Mouse (Mus musculus) midbrain, postnatal 0 days (tissue): ENCODE measurements around the gene Fmod. TPM values are rescaled to one million over a fixed set of nuclear protein-coding genes. Genes with fewer than 3 reads are reported as not detected.

Experiments
- ATAC-seq: fragments of 200-750 bp; cut with Nextera tagmentation; 2 replicates; pipeline ENCODE4 v1.8.0; 2017; ENCODE audit warnings: moderate number of reproducible peaks, mild to moderate bottlenecking, moderate TSS enrichment, moderate library complexity; ENCODE audit not compliant: low FRiP score
- DNase-seq: peaks from one replicate; pipeline ENCODE4 v3.0.0-alpha.2; 2015; ENCODE audit warnings: low spot score
- H3K27ac ChIP-seq: fragments of 300-500 bp; sonication (generic); 2 replicates; pipeline ENCODE4 v1.5.1; 2014; ENCODE audit warnings: low read depth, mild to moderate bottlenecking, low read length, mixed read lengths
- H3K27me3 ChIP-seq: fragments of 300-500 bp; sonication (generic); 2 replicates; pipeline ENCODE4 v1.6.1; 2014; ENCODE audit warnings: low read length, control low read depth, mixed read lengths; ENCODE audit not compliant: insufficient read depth
- H3K36me3 ChIP-seq: fragments of 300-500 bp; sonication (generic); 2 replicates; pipeline ENCODE4 v1.6.1; 2014; ENCODE audit warnings: low read length, control low read depth, mixed read lengths; ENCODE audit not compliant: insufficient read depth
- H3K4me1 ChIP-seq: fragments of 300-500 bp; sonication (generic); 2 replicates; pipeline ENCODE4 v1.6.1; 2014; ENCODE audit warnings: mild to moderate bottlenecking, control low read depth, antibody characterized with exemption, low read length, mixed read lengths; ENCODE audit not compliant: insufficient read depth
- H3K4me2 ChIP-seq: fragments of 300-500 bp; sonication (generic); 2 replicates; pipeline ENCODE4 v1.6.1; 2014; ENCODE audit warnings: low read depth, mild to moderate bottlenecking, low read length, mixed read lengths; ENCODE audit not compliant: poor library complexity, severe bottlenecking
- H3K4me3 ChIP-seq: fragments of 300-500 bp; sonication (generic); 2 replicates; pipeline ENCODE4 v1.5.1; 2014; ENCODE audit warnings: low read depth, mild to moderate bottlenecking, low read length, moderate library complexity
- H3K9ac ChIP-seq: fragments of 300-500 bp; sonication (generic); replicated peaks from 2 replicates; pipeline ENCODE4 v1.6.1; 2014; ENCODE audit warnings: mild to moderate bottlenecking, low read length, moderate library complexity, mixed read lengths; ENCODE audit not compliant: poor library complexity, severe bottlenecking
- H3K9me3 ChIP-seq: fragments of 300-500 bp; sonication (generic); 2 replicates; pipeline ENCODE4 v1.6.1; 2016; ENCODE audit warnings: low read length, control low read depth
- CTCF ChIP-seq: IDR thresholded peaks from 2 replicates; pipeline ENCODE4 v1.5.1; 2016; ENCODE audit warnings: antibody characterized with exemption, mild to moderate bottlenecking
- WGBS: fragments of 180-500 bp; shearing (Covaris S2); extraction: QIAGEN DNeasy Blood & Tissue Kit; methylation state at CpG from one replicate; pipeline ENCODE4 v1.1.7; 2014; 5-methylcytosine and 5-hydroxymethylcytosine counted together
- polyA plus RNA-seq: library from polyadenylated mRNA; unstranded; fragments of >200 nt; fragmentation: Nextera tagmentation; extraction: Ambion mirVana; gene quantifications from 2 replicates; pipeline ENCODE4 v1.2.1, GENCODE M21; 2015
- total RNA-seq: library from RNA; depleted of rRNA; stranded (reverse); fragments of >200 nt; gene quantifications from 2 replicates; pipeline ENCODE4 v1.2.3, GENCODE M21; 2014

The Fmod gene
- total and polyA plus RNA-seq, 2 experiments from 2014 or later: 17.1 to 24.8 TPM

DNA sequence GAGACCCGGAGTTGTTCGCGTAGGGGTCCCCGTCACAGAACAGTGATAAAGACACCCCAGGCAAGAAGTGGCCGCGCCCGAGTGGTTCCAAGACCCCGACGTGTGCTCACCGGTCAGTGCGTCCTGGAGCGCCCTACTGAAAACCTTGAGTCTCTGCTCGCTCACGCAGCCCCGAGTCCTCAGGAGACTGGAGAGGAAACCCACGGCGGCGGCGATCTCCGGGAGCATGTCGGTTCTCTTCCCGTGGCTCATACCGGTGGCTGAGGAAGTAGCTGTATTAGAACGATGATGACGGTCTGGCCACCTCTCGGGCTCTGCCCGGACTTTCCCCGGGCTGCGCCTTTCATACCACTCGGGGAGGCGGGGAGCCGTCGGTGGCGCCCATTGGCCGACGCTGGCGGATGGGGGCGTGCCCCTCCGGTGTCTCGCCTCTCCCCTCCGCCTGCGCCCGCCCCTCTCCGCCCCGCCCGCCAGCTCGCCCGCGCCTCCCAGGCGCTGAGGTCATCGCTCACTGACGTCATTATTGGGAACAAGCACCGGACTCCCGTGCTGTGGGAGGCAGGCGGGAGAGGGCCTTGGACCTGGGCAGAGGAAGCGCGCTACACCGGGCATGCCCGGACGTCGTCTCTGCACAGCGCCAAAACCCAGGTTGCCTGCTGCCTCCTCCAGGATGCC lies 41.9 kb downstream of the Fmod start, which contains the start of gene Btg2:
TSS of gene Btg2 (minus strand) at position 319 of the 675 bp plus-strand sequence.
- Histone ChIP-seq H3K4me2 (peak within 1 kb of the TSS; percentile 73), H3K27ac (peak within 1 kb of the TSS; percentile 77), H3K4me3 (peak within 1 kb of the TSS; percentile 67), H3K4me1 (peaks cover 9% of the 10 kb centered on the region; the same call in 1 of the 2 replicates), H3K36me3 (no peaks in the 10 kb centered on the region), H3K9me3 (no peaks in the 10 kb centered on the region), H3K27me3 (no peaks in the 10 kb centered on the region), H3K9ac (peak within 1 kb of the TSS; percentile 72)
- ATAC-seq (peak; percentile 96), DNase-seq (peak; percentile 97)
- WGBS: under 1% methylated on average over 54 of the region's 62 CpGs
- no peak for TF ChIP-seq CTCF

DNA sequence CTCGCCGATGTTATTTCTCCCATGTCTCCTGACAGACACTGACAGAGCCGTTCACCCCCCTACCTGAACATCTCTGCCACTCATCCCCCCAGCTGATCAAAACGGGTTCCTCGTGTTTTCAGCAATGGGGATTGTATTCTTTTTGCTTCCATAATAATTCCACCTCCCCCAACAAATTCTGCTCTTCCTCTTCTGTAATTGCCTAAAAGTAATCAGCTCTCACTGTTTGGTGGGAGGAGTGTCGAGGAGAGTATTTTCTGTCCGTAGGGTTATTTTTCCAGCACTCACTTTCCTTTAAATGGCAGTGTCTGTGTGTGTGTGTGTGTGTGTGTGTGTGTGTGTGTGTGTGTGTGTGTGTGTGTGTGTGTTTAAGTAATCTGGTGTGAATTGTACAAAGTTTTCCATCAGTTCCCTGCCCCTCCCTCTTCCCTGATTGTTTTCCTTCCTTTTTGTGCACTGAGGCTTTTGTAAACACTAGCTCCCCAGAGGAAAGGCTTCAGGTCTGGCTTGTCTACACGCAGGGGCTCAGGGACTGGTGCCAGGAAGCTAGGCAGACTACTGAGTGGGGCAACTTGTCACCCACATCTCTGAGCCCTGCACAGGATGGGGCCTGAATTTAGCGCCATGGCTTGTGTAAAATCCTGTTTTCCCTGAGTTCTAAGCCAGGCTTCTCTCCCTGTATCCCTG lies 42.6 kb downstream of the Fmod start:
- Histone ChIP-seq H3K9me3 (no peaks in the 10 kb centered on the region), H3K9ac (peak overlapping the region; percentile 72), H3K4me1 (peaks cover 9% of the 10 kb centered on the region; the same call in 1 of the 2 replicates), H3K27ac (peak overlapping the region; percentile 66), H3K4me3 (peak overlapping the region; percentile 67), H3K4me2 (peak overlapping the region; percentile 73), H3K27me3 (no peaks in the 10 kb centered on the region), H3K36me3 (no peaks in the 10 kb centered on the region)
- TF ChIP-seq CTCF: no peak
- WGBS: 4% methylated on average over 9 of the region's 9 CpGs
- no peak for ATAC-seq
- peak; percentile 48 for DNase-seq

DNA sequence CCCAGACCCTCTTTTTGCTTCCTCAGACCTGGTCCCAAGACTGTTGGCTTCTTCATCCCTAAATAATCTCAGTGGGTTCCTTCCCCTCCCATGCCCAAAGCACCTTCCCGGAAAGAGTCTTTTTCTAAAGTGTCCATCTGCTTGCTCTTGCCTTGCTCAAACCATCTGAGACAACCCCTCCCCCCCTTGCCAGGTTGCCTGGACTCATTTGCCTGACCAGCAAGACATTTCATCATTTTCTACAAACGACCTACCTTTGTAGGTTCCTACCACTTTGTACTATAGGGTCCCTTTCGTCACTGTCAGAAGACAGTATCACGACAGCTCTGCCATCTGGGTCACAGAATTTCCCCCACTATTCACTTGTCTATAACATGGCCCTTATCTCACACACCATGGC lies 43.4 kb downstream of the Fmod start:
- H3K4me2 ChIP-seq: no peak overlapping the region
- no peak for TF ChIP-seq CTCF
- H3K9ac ChIP-seq: no peak overlapping the region
- H3K4me1 ChIP-seq: peaks cover 9% of the 10 kb centered on the region; the same call in 1 of the 2 replicates
- WGBS: 80% methylated on average over 4 of the region's 4 CpGs
- ATAC-seq (no peak), DNase-seq (no peak)
- no peaks in the 10 kb centered on the region for H3K36me3 ChIP-seq
- no peak overlapping the region for H3K27ac ChIP-seq
- H3K27me3 ChIP-seq: no peaks in the 10 kb centered on the region
- H3K4me3 ChIP-seq: no peak overlapping the region
- H3K9me3 ChIP-seq: no peaks in the 10 kb centered on the region

- Histone ChIP-seq H3K9ac (no peak overlapping the region), H3K4me2 (no peak overlapping the region), H3K27ac (no peak overlapping the region), H3K9me3 (no peaks in the 10 kb centered on the region), H3K36me3 (no peaks in the 10 kb centered on the region), H3K4me3 (no peak overlapping the region), H3K4me1 (peaks cover 6% of the 10 kb centered on the region; the same call in 1 of the 2 replicates), H3K27me3 (no peaks in the 10 kb centered on the region)
- no peak for TF ChIP-seq CTCF
- WGBS: 95% methylated on average over 5 of the region's 5 CpGs
- ATAC-seq (no peak), DNase-seq (no peak)
These were observed 43.9 kb downstream of the Fmod start for GRCm38 (mm10) chr1:134080881-134081450.

DNA sequence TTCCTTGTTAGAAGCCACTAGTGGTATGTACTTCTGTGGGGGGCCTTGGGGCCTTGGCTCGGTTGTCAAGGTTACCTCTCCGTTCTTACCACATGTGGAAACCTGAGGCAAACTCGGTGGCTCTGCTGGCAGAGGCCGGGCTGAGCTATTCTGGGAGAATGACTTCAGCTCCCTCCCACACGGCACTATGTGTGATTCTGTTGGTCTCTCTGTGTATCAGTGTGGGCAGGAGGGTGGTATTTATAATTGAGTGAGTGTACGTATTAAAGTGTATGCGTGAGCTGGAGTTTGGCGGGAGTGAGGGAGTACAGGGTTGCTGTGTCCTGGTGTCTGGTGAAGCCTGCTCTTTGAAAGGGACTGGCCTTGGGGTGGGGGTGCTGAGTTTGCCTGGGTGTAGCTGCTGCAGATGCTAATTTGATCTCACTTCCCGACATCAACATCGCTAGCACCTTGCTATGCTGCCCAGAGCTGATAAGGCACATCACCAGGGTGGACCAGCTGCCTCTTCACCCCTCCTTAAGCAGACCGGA lies 46.0 kb downstream of the Fmod start:
- no peaks in the 10 kb centered on the region for H3K27me3 ChIP-seq
- TF ChIP-seq CTCF: no peak
- peaks cover 7% of the 10 kb centered on the region; the same call in 1 of the 2 replicates for H3K4me1 ChIP-seq
- no peaks in the 10 kb centered on the region for H3K36me3 ChIP-seq
- H3K4me2 ChIP-seq: no peak overlapping the region
- 45% methylated on average over 11 of the region's 11 CpGs for WGBS
- H3K9me3 ChIP-seq: no peaks in the 10 kb centered on the region
- DNase-seq (no peak), ATAC-seq (no peak)
- H3K9ac ChIP-seq: no peak overlapping the region
- H3K27ac ChIP-seq: no peak overlapping the region
- H3K4me3 ChIP-seq: no peak overlapping the region
